Mouse (Mus musculus) embryonic fibroblast, embryonic 13.5 days (primary cell): ENCODE results near the gene Smad6.

Experiments used
- CTCF ChIP-seq: IDR thresholded peaks from 2 replicates; pipeline ENCODE4 v1.5.1; 2011; ENCODE audit warnings: mild to moderate bottlenecking, control low read depth, low read length, moderate library complexity, borderline replicate concordance; ENCODE audit not compliant: insufficient read depth
- POLR2A ChIP-seq: IDR thresholded peaks from 2 replicates; pipeline ENCODE4 v1.6.1; 2011; ENCODE audit warnings: low read depth, mild to moderate bottlenecking, control low read depth, low read length, moderate library complexity

- TF ChIP-seq CTCF (no peak), POLR2A (no peak)
Measured at GRCm38 (mm10) chr9:64055162-64055561, 33.3 kb upstream of the Smad6 start.
